Mouse (Mus musculus) spleen, adult 2 months (tissue): ENCODE data around the gene Pdzd7. TPM values are rescaled to one million over a fixed set of nuclear protein-coding genes. Genes with fewer than 3 reads are reported as not detected.
A peak's percentile ranks its signal among the peaks of the same experiment; 100 is the strongest.

ENCODE experiments used
- DNase-seq, 2 experiments: peaks; one replicate each; pipeline versions ENCODE4 v3.0.0 to v3.0.0-alpha.2; 2012 to 2021; ENCODE audit warnings: low spot score in 2 of 2, low read depth in 1 of 2
- H3K27ac ChIP-seq: fragments of 200-500 bp; 2 replicates; pipeline ENCODE4 v1.5.1; 2012; ENCODE audit warnings: low read length, inconsistent platforms; ENCODE audit not compliant: insufficient read depth
- H3K27me3 ChIP-seq: fragments of 200-500 bp; 2 replicates; pipeline ENCODE4 v1.6.1; 2012; ENCODE audit warnings: mild to moderate bottlenecking, moderate library complexity, low read length, inconsistent platforms; ENCODE audit not compliant: control insufficient read depth, insufficient read depth
- H3K36me3 ChIP-seq: fragments of 200-500 bp; 2 replicates; pipeline ENCODE4 v1.6.1; 2012; ENCODE audit warnings: mild to moderate bottlenecking, low read length, inconsistent platforms; ENCODE audit not compliant: control insufficient read depth, insufficient read depth
- H3K4me1 ChIP-seq: fragments of 200-500 bp; 2 replicates; pipeline ENCODE4 v1.6.1; 2011; ENCODE audit warnings: inconsistent platforms; ENCODE audit not compliant: control insufficient read depth, insufficient read depth, insufficient read length
- H3K4me3 ChIP-seq: fragments of 200-500 bp; 2 replicates; pipeline ENCODE4 v1.5.1; 2011; ENCODE audit warnings: mild to moderate bottlenecking, inconsistent platforms; ENCODE audit not compliant: insufficient read depth, insufficient read length; ENCODE audit errors: extremely low read depth
- CTCF ChIP-seq: fragments of 200-500 bp; IDR thresholded peaks from 2 replicates; pipeline ENCODE4 v1.5.1; 2011; ENCODE audit warnings: mild to moderate bottlenecking, inconsistent platforms; ENCODE audit not compliant: insufficient read depth, insufficient read length, insufficient replicate concordance; ENCODE audit errors: extremely low read depth
- POLR2A ChIP-seq: fragments of 200-500 bp; IDR thresholded peaks from 2 replicates; pipeline ENCODE4 v1.6.1; 2011; ENCODE audit warnings: low read depth, low read length, inconsistent platforms
- WGBS: fragments of 180-500 bp; shearing (Covaris S2); methylation state at CpG from one replicate; pipeline ENCODE4 v1.1.7; 2018; 5-methylcytosine and 5-hydroxymethylcytosine counted together
- polyA plus RNA-seq: library from polyadenylated mRNA; depleted of rRNA; stranded (reverse); fragments of >200 nt; gene quantifications from 2 replicates; pipeline ENCODE4 v1.2.3, GENCODE M21; 2012; rRNA removed

Pdzd7 gene
- polyA plus RNA-seq: 0.04 and 0.09 TPM in 2 replicates

DNA sequence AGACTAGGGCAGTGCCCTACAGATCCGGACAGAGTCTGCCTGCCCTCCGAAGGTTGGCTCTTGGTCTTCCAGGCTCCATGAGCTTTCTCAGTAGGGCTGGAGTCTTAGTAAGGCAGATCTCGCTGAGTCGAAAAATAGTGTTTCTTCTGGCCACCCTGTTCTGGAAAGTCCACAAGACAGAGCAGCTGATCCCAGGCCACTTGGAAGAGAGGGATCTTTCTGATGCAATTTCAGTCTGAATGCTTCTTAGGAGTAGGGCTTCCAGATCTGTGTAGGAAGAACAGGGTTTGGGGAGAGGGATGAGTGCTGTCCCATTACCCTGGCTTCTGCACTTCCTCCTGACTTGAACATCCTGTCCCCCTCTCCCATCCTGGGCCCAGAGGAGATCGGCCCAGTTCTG, at the start of gene Pdzd7:
Gene Pdzd7 (minus strand): TSS at position 67 of the 400 bp plus-strand sequence.
- Histone ChIP-seq H3K27me3 (no peaks in the 10 kb centered on the region; the same call in 1 of the 2 replicates), H3K4me1 (peaks cover 15% of the 10 kb centered on the region), H3K27ac (no peak within 1 kb of the TSS), H3K36me3 (peaks cover 2% of the 10 kb centered on the region; the same call in 1 of the 2 replicates), H3K4me3 (peak within 1 kb of the TSS; percentile 81; the same call in 1 of the 2 replicates)
- 81% methylated on average over 5 of the region's 5 CpGs for WGBS
- DNase-seq: no peak
- TF ChIP-seq POLR2A: no peak
- TF ChIP-seq CTCF: no peak

GRCm38 (mm10) chr19:45081841-45082550, 36.5 kb upstream of the Pdzd7 start:
- TF ChIP-seq POLR2A (no peak), CTCF (peak; percentile 45; the same call in 1 of the 2 replicates)
- no peak overlapping the region for H3K4me3 ChIP-seq
- H3K36me3 ChIP-seq: no peaks in the 10 kb centered on the region
- H3K4me1 ChIP-seq: peaks cover 17% of the 10 kb centered on the region
- peaks cover 29% of the 10 kb centered on the region for H3K27me3 ChIP-seq
- 20% methylated on average over 11 of the region's 11 CpGs for WGBS
- peak; percentile 36 to 47 for DNase-seq
- H3K27ac ChIP-seq: no peak overlapping the region

GRCm38 (mm10) chr19:45081279-45081678, 35.8 kb upstream of the Pdzd7 start:
- no peak overlapping the region for H3K4me3 ChIP-seq
- WGBS: under 1% methylated on average over 5 of the region's 5 CpGs
- H3K36me3 ChIP-seq: no peaks in the 10 kb centered on the region
- H3K27me3 ChIP-seq: peaks cover 29% of the 10 kb centered on the region
- TF ChIP-seq POLR2A (no peak), CTCF (peak; percentile 87; the same call in 1 of the 2 replicates)
- no peak overlapping the region for H3K27ac ChIP-seq
- peaks cover 21% of the 10 kb centered on the region for H3K4me1 ChIP-seq
- DNase-seq: peak in 1 of 2 experiments; percentile 62

DNA sequence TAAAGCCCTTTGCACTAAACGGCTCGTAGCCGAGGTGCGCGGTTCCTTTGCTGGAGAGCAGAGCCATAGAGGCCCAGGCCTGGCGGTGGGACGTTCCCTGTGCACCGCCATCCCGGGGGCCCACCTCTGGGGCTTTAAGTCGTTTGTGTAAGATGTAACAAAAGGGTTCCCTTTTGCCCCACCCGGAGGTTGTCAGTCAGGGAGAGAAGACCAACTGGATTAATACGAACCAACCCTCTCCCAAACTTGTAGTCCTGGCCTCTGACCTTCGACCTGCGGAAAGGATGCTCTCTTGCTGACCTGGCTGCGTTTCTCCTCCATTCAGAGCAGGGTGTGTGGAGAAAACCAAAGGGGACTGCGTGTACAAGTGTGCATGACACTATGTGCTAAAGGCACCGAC, 35.2 kb upstream of the Pdzd7 start:
- WGBS: 6% methylated on average over 17 of the region's 17 CpGs
- Histone ChIP-seq H3K4me3 (peak overlapping the region; percentile 5; the same call in 1 of the 2 replicates), H3K36me3 (no peaks in the 10 kb centered on the region), H3K27ac (no peak overlapping the region; the same call in 1 of the 2 replicates), H3K4me1 (peaks cover 21% of the 10 kb centered on the region), H3K27me3 (peaks cover 29% of the 10 kb centered on the region)
- no peak for DNase-seq
- no peak for TF ChIP-seq POLR2A
- no peak for TF ChIP-seq CTCF

DNA sequence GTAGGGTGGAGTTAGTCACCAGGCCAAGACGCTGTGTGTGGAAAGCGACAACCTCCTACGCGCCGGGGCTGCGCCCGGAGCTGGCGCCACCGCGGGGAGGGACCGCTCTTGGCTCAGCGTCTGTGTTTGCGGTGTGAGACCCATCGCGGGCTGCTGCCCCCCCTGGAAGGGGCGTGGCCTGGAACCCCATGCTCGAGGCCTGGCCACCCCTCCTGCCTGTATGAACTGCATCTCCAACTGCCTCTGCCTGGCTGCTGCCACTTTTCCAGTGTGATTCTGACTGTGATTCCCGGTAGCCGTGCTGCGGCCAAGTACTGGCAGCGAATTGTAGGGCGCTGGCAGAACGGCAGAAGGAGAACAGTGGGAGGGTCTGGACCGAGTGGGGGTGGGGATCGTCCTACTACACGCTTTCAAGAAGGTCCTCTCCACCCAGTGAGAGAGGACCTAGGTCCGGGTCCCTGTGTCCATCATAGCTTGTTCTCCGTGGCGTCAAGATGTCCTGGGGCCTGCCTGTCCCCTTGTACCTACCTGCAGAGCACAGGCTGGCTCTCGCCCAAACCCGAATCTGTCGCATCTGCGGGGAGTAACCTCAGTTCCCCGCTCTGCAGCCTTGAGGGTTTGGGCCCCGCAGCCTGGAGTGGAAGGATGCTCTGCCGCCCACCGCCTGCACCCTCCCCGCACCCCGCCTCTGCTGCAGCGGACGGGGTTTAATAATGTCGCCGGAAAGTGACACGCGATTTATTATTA, 34.4 kb upstream of the Pdzd7 start:
- TF ChIP-seq CTCF (no peak), POLR2A (no peak)
- Histone ChIP-seq H3K27me3 (peaks cover 29% of the 10 kb centered on the region), H3K4me1 (peaks cover 21% of the 10 kb centered on the region), H3K27ac (peak overlapping the region; percentile 7; the same call in 1 of the 2 replicates), H3K4me3 (peak overlapping the region; percentile 41; the same call in 1 of the 2 replicates), H3K36me3 (no peaks in the 10 kb centered on the region)
- WGBS: 1% methylated on average over 45 of the region's 45 CpGs
- peak; percentile 29 to 52 for DNase-seq

GRCm38 (mm10) chr19:45078971-45079764, 33.7 kb upstream of the Pdzd7 start:
- peaks cover 21% of the 10 kb centered on the region for H3K4me1 ChIP-seq
- H3K27ac ChIP-seq: no peak overlapping the region
- no peak for DNase-seq
- no peaks in the 10 kb centered on the region for H3K36me3 ChIP-seq
- 16% methylated on average over 17 of the region's 17 CpGs for WGBS
- H3K27me3 ChIP-seq: peaks cover 29% of the 10 kb centered on the region
- TF ChIP-seq CTCF: no peak
- no peak for TF ChIP-seq POLR2A
- peak overlapping the region; percentile 41; the same call in 1 of the 2 replicates for H3K4me3 ChIP-seq
